Mouse (Mus musculus) C2C12 (cell line): ENCODE results near the gene Akna. TPM values are rescaled to one million over a fixed set of nuclear protein-coding genes. Genes with fewer than 3 reads are reported as not detected.

ENCODE experiments used
- H3K27me3 ChIP-seq: one replicate; pipeline ENCODE4 v1.6.1; 2011; ENCODE audit not compliant: control insufficient read depth, insufficient read depth, insufficient read length
- H3K36me3 ChIP-seq: one replicate; pipeline ENCODE4 v1.6.1; 2011; ENCODE audit not compliant: control insufficient read depth, insufficient read depth
- H3K4me3 ChIP-seq: one replicate; pipeline ENCODE4 v1.5.1; 2011; ENCODE audit warnings: mild to moderate bottlenecking, control low read depth; ENCODE audit not compliant: poor library complexity, insufficient read depth, severe bottlenecking
- H3K79me2 ChIP-seq: one replicate; pipeline ENCODE4 v1.6.1; 2011; ENCODE audit not compliant: control insufficient read depth, insufficient read depth
- H3K79me3 ChIP-seq: one replicate; pipeline ENCODE4 v1.6.1; 2011; ENCODE audit warnings: low read depth, control low read depth
- H3ac ChIP-seq: one replicate; pipeline ENCODE3; 2011; ENCODE audit warnings: low read depth; ENCODE audit not compliant: control insufficient read depth, insufficient read length
- CEBPB ChIP-seq: IDR thresholded peaks from one replicate; pipeline ENCODE4 v1.6.1; 2011; ENCODE audit warnings: low read depth, mild to moderate bottlenecking, control low read depth, moderate library complexity
- CTCF ChIP-seq: IDR thresholded peaks from one replicate; pipeline ENCODE4 v1.5.1; 2011; ENCODE audit not compliant: control insufficient read depth, insufficient read depth, insufficient read length
- FOSL1 ChIP-seq: IDR thresholded peaks from one replicate; pipeline ENCODE4 v1.8.0; 2011; ENCODE audit warnings: mild to moderate bottlenecking, low read length; ENCODE audit not compliant: poor library complexity, insufficient read depth, severe bottlenecking
- MAX ChIP-seq: IDR thresholded peaks from one replicate; pipeline ENCODE4 v1.6.1; 2011; ENCODE audit warnings: mild to moderate bottlenecking, control low read depth
- MYOD1 ChIP-seq: IDR thresholded peaks from one replicate; pipeline ENCODE4 v1.6.1; 2011; ENCODE audit warnings: low read depth; ENCODE audit not compliant: control insufficient read depth, insufficient read length
- MYOG ChIP-seq: IDR thresholded peaks from one replicate; pipeline ENCODE4 v1.6.1; 2011; ENCODE audit not compliant: control insufficient read depth, insufficient read length; ENCODE audit errors: extremely low read depth
- USF1 ChIP-seq: IDR thresholded peaks from one replicate; pipeline ENCODE4 v1.6.1; 2011; ENCODE audit warnings: low read depth, mild to moderate bottlenecking, control low read depth, moderate library complexity
- polyA plus RNA-seq: library from polyadenylated mRNA; unstranded; fragments of >200 nt; fragmentation: generic; extraction: Trizol; gene quantifications from one replicate; pipeline ENCODE4 v1.2.1, GENCODE M21; 2012; ENCODE audit warnings: missing spikeins

Gene Akna
- polyA plus RNA-seq, 1 experiment = 1.3 TPM

DNA sequence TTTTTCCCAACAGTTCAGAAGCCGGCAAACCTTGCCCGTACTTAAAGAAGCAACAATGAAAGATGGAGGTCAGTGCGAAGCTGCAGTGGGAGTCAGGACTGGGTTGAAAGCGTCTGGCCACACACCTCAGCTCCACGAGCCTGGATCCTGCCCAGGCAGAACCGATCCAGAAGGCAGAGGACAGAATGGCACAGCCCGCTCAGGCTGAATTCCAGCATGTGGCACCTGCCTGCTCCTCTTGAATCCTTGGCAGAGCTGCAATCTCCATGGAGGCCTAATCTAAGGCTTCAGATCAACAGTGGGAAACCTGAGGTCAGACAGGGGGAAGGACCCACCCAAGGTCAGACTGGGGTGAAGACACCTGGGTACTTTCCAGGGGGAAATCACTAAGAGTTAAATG, 38.5 kb upstream of the Akna start:
- Histone ChIP-seq H3K36me3 (no peaks in the 10 kb centered on the region), H3K79me2 (no peaks in the 10 kb centered on the region), H3K27me3 (no peaks in the 10 kb centered on the region), H3K4me3 (no peak overlapping the region), H3ac (no peak overlapping the region), H3K79me3 (no peaks in the 10 kb centered on the region)
- TF ChIP-seq MYOG = no peak
- no peak for TF ChIP-seq CTCF
- no peak for TF ChIP-seq USF1
- no peak for TF ChIP-seq FOSL1

DNA sequence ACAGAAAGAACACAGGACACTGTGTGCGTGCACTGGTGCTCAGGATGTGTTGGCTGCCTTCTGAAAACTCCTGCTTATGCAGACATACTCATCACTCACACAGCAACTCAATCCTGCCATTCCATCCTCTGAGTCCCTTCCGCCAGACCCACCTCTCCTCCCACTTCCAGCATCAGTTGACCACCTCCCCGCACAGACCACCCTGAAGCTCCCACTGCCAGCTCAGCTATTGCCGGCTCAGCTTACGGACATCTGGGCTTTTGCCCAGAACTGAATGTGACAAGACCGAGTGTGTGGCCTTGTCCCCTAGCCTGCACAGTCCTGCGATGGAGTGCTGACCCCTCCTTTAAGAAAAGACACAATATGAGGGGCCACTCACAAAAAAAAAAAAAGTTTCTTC, 37.1 kb upstream of the Akna start:
- Histone ChIP-seq H3ac (no peak overlapping the region), H3K79me3 (no peaks in the 10 kb centered on the region), H3K36me3 (no peaks in the 10 kb centered on the region), H3K4me3 (no peak overlapping the region), H3K79me2 (no peaks in the 10 kb centered on the region), H3K27me3 (no peaks in the 10 kb centered on the region)
- TF ChIP-seq USF1 (no peak), MYOD1 (no peak), CEBPB (no peak), CTCF (no peak), FOSL1 (no peak), MYOG (no peak), MAX (no peak)

GRCm38 (mm10) chr4:63437968-63438367, 34.8 kb upstream of the Akna start:
- no peaks in the 10 kb centered on the region for H3K36me3 ChIP-seq
- no peak overlapping the region for H3ac ChIP-seq
- H3K4me3 ChIP-seq = no peak overlapping the region
- TF ChIP-seq FOSL1 (no peak), MYOG (no peak), CEBPB (no peak), USF1 (no peak), MAX (no peak), MYOD1 (no peak), CTCF (no peak)
- no peaks in the 10 kb centered on the region for H3K27me3 ChIP-seq
- no peaks in the 10 kb centered on the region for H3K79me3 ChIP-seq
- H3K79me2 ChIP-seq = no peaks in the 10 kb centered on the region

GRCm38 (mm10) chr4:63437119-63437815, 34.1 kb upstream of the Akna start:
- Histone ChIP-seq H3K36me3 (no peaks in the 10 kb centered on the region), H3K79me3 (no peaks in the 10 kb centered on the region), H3ac (no peak overlapping the region), H3K4me3 (no peak overlapping the region), H3K27me3 (no peaks in the 10 kb centered on the region), H3K79me2 (no peaks in the 10 kb centered on the region)
- TF ChIP-seq MYOD1 (no peak), MYOG (no peak), MAX (no peak), CEBPB (no peak), FOSL1 (no peak), CTCF (no peak), USF1 (no peak)

GRCm38 (mm10) chr4:63435402-63435801, 32.2 kb upstream of the Akna start:
- no peak for TF ChIP-seq CTCF
- no peak for TF ChIP-seq FOSL1
- TF ChIP-seq USF1 = no peak
- no peak for TF ChIP-seq MYOG
- no peak for TF ChIP-seq MAX
- TF ChIP-seq CEBPB = no peak
- no peak for TF ChIP-seq MYOD1

GRCm38 (mm10) chr4:63431098-63431497, 27.9 kb upstream of the Akna start:
- Histone ChIP-seq H3K36me3 (no peaks in the 10 kb centered on the region), H3K79me3 (no peaks in the 10 kb centered on the region), H3K79me2 (no peaks in the 10 kb centered on the region), H3ac (no peak overlapping the region), H3K27me3 (no peaks in the 10 kb centered on the region), H3K4me3 (no peak overlapping the region)
- TF ChIP-seq CEBPB (no peak), USF1 (no peak), CTCF (no peak), MAX (no peak), FOSL1 (no peak), MYOD1 (no peak), MYOG (no peak)

More at GRCm38 (mm10) chr4:63435402-63435801, 32.2 kb upstream of the Akna start:
- no peaks in the 10 kb centered on the region for H3K36me3 ChIP-seq
- no peaks in the 10 kb centered on the region for H3K27me3 ChIP-seq
- no peaks in the 10 kb centered on the region for H3K79me3 ChIP-seq
- H3K4me3 ChIP-seq = no peak overlapping the region
- H3ac ChIP-seq = no peak overlapping the region
- H3K79me2 ChIP-seq = no peaks in the 10 kb centered on the region
